In genomic region chrX:62180089-62180488, GRCm38 (mm10) we compare ENCODE assay signal across 9 mouse cellular contexts.
DNase-seq lines count a peak whose midpoint lies in the region; ATAC-seq and TF ChIP-seq lines count a peak whose summit lies in the region.
"Had no signal": no experiment of that assay in that cellular context is flagged by ENCODE, and none has a peak within 500 bp of the region (broad histone marks: within the 10 kb centered on the region; RNA-seq: fewer than 3 reads in every experiment).

No protein-coding gene starts in this region.

- H3K36me3 ChIP-seq in intestine, postnatal 0 days (ENCODE audit: control insufficient read depth, insufficient read depth), result no peaks in the 10 kb centered on the region
- no peaks in the 10 kb centered on the region for H3K36me3 ChIP-seq in intestine, embryonic 15.5 days
- no peaks in the 10 kb centered on the region for H3K36me3 ChIP-seq in midbrain, embryonic 14.5 days (ENCODE audit: control insufficient read depth, insufficient read depth, low read length)
- H3K36me3 ChIP-seq: lung, embryonic 15.5 days had no signal

- H3K9ac ChIP-seq in intestine, postnatal 0 days (ENCODE audit: low read depth, low read length), result no peak overlapping the region
- H3K9ac ChIP-seq in intestine, embryonic 15.5 days, result no peak overlapping the region
- no peak overlapping the region for H3K9ac ChIP-seq in midbrain, embryonic 14.5 days (replicated peaks; ENCODE audit: low read length)
- H3K9ac ChIP-seq: lung, embryonic 15.5 days had no signal

- no peaks in the 10 kb centered on the region for H3K27me3 ChIP-seq in intestine, postnatal 0 days (replicated peaks; ENCODE audit: control insufficient read depth, insufficient read depth, low read length)
- H3K27me3 ChIP-seq in intestine, embryonic 15.5 days (replicated peaks), result no peaks in the 10 kb centered on the region
- no peaks in the 10 kb centered on the region for H3K27me3 ChIP-seq in midbrain, embryonic 14.5 days (ENCODE audit: control insufficient read depth, insufficient read depth, low read length)
- H3K27me3 ChIP-seq: lung, embryonic 15.5 days had no signal

- DNase-seq in testis, postnatal 10 days (ENCODE audit: low spot score), result peak; percentile 65
- DNase-seq in testis, postnatal 14 days (ENCODE audit: low spot score), result no peak
- DNase-seq in urinary bladder, postnatal 36 days (ENCODE audit: low spot score in 2 of 2), result no peak
- DNase-seq in midbrain, embryonic 14.5 days, result no peak
- DNase-seq in cerebellum, adult 11-12 months, result no peak

- no peak overlapping the region for H3K27ac ChIP-seq in intestine, postnatal 0 days (ENCODE audit: low read depth, low read length)
- no peak overlapping the region for H3K27ac ChIP-seq in intestine, embryonic 15.5 days
- H3K27ac ChIP-seq in cortical plate, adult 2 months (ENCODE audit: insufficient read depth, low read length), result no peak overlapping the region
- H3K27ac ChIP-seq in midbrain, embryonic 14.5 days (replicated peaks; ENCODE audit: low read depth, low read length), result no peak overlapping the region
- H3K27ac ChIP-seq: lung, embryonic 15.5 days had no signal

- H3K9me3 ChIP-seq in intestine, postnatal 0 days (ENCODE audit: control insufficient read depth), result no peaks in the 10 kb centered on the region
- H3K9me3 ChIP-seq in intestine, embryonic 15.5 days, result no peaks in the 10 kb centered on the region
- no peaks in the 10 kb centered on the region for H3K9me3 ChIP-seq in midbrain, embryonic 14.5 days (ENCODE audit: control insufficient read depth, low read length)
- H3K9me3 ChIP-seq: lung, embryonic 15.5 days had no signal

- WGBS in intestine, postnatal 0 days, result 72% methylated on average over 4 of the region's 4 CpGs
- WGBS in intestine, embryonic 15.5 days, result 83% methylated on average over 4 of the region's 4 CpGs
- 77% methylated on average over 4 of the region's 4 CpGs for WGBS in midbrain, embryonic 14.5 days

- no peaks in the 10 kb centered on the region for H3K4me1 ChIP-seq in intestine, postnatal 0 days (replicated peaks; ENCODE audit: control insufficient read depth, insufficient read depth, low read length)
- no peaks in the 10 kb centered on the region for H3K4me1 ChIP-seq in intestine, embryonic 15.5 days (replicated peaks)
- H3K4me1 ChIP-seq in cortical plate, adult 2 months (ENCODE audit: control insufficient read depth, insufficient read depth, low read length), result no peaks in the 10 kb centered on the region
- H3K4me1 ChIP-seq in midbrain, embryonic 14.5 days (ENCODE audit: control insufficient read depth, insufficient read depth, low read length), result no peaks in the 10 kb centered on the region
- H3K4me1 ChIP-seq: lung, embryonic 15.5 days had no signal

- TF ChIP-seq CTCF in intestine, postnatal 0 days (IDR thresholded peaks at IDR 0.05; ENCODE audit: low read depth), result peak; percentile 59
- peak; percentile 26 for TF ChIP-seq CTCF in cortical plate, adult 2 months (IDR thresholded peaks at IDR 0.05; ENCODE audit: extremely low read depth, insufficient read depth, low read length)

- H3K4me3 ChIP-seq in intestine, postnatal 0 days (ENCODE audit: low read depth, low read length), result no peak overlapping the region
- no peak overlapping the region for H3K4me3 ChIP-seq in intestine, embryonic 15.5 days (replicated peaks)
- no peak overlapping the region for H3K4me3 ChIP-seq in cortical plate, adult 2 months (ENCODE audit: insufficient read depth, low read length)
- H3K4me3 ChIP-seq in midbrain, embryonic 14.5 days (replicated peaks; ENCODE audit: low read depth, low read length), result no peak overlapping the region
- H3K4me3 ChIP-seq: lung, embryonic 15.5 days had no signal

- TF ChIP-seq POLR2A in cortical plate, adult 2 months (IDR thresholded peaks at IDR 0.05; ENCODE audit: extremely low read depth, insufficient read depth, low read length), result no peak

- no peak overlapping the region for H3K4me2 ChIP-seq in intestine, postnatal 0 days (replicated peaks; ENCODE audit: low read depth)
- no peak overlapping the region for H3K4me2 ChIP-seq in intestine, embryonic 15.5 days (replicated peaks)
- no peak overlapping the region for H3K4me2 ChIP-seq in midbrain, embryonic 14.5 days (ENCODE audit: low read length)
- H3K4me2 ChIP-seq: lung, embryonic 15.5 days had no signal

- no peak for ATAC-seq in intestine, postnatal 0 days
- ATAC-seq in intestine, embryonic 15.5 days, result no peak
- no peak for ATAC-seq in midbrain, embryonic 14.5 days (ENCODE audit: low FRiP score, low TSS enrichment)
